Mouse (Mus musculus): ENCODE data around the gene Six2. TPM values are rescaled to one million over a fixed set of nuclear protein-coding genes. Genes with fewer than 3 reads are reported as not detected.

The Six2 gene
- not detected for polyA plus RNA-seq (2017; shearing (Covaris generic))

- no peak for ATAC-seq
Observed at GRCm38 (mm10) chr17:85688236-85688910, at the start of gene Six2. Gene Six2 (minus strand): TSS chr17:85688274.

- ATAC-seq: no peak
Observed at GRCm38 (mm10) chr17:85737090-85737780, 49.2 kb upstream of the Six2 start.

GRCm38 (mm10) chr17:85731329-85731728, 43.3 kb upstream of the Six2 start:
- no peak for ATAC-seq

GRCm38 (mm10) chr17:85730231-85731015, 42.3 kb upstream of the Six2 start:
- ATAC-seq: no peak

- no peak for ATAC-seq
Observed at GRCm38 (mm10) chr17:85728071-85728718, 40.1 kb upstream of the Six2 start.

GRCm38 (mm10) chr17:85725988-85726387, 37.9 kb upstream of the Six2 start:
- no peak for ATAC-seq

- no peak for ATAC-seq
Observed at GRCm38 (mm10) chr17:85723166-85723565, 35.1 kb upstream of the Six2 start.

- ATAC-seq: no peak
Observed at GRCm38 (mm10) chr17:85717266-85717665, 29.2 kb upstream of the Six2 start.

GRCm38 (mm10) chr17:85715784-85716183, 27.7 kb upstream of the Six2 start:
- ATAC-seq: no peak

GRCm38 (mm10) chr17:85714370-85714769, 26.3 kb upstream of the Six2 start:
- no peak for ATAC-seq

- ATAC-seq: no peak
Observed at GRCm38 (mm10) chr17:85712874-85713273, 24.8 kb upstream of the Six2 start.

- ATAC-seq: no peak
Observed at GRCm38 (mm10) chr17:85704369-85705260, 16.5 kb upstream of the Six2 start.

- ATAC-seq: no peak
Observed at GRCm38 (mm10) chr17:85700028-85700427, 12.0 kb upstream of the Six2 start.

- no peak for ATAC-seq
Observed at GRCm38 (mm10) chr17:85698643-85699042, 10.6 kb upstream of the Six2 start.

GRCm38 (mm10) chr17:85697976-85698375, 9.9 kb upstream of the Six2 start:
- ATAC-seq: no peak

GRCm38 (mm10) chr17:85694499-85694898, 6.4 kb upstream of the Six2 start:
- no peak for ATAC-seq

- ATAC-seq: no peak
Observed at GRCm38 (mm10) chr17:85693101-85693500, 5.0 kb upstream of the Six2 start.

- no peak for ATAC-seq
Observed at GRCm38 (mm10) chr17:85692594-85692993, 4.5 kb upstream of the Six2 start.

GRCm38 (mm10) chr17:85691701-85692536, 3.8 kb upstream of the Six2 start:
- no peak for ATAC-seq

GRCm38 (mm10) chr17:85690969-85691335, 2.9 kb upstream of the Six2 start:
- no peak for ATAC-seq
